Mouse (Mus musculus) midbrain, embryonic 13.5 days (tissue): ENCODE measurements around the gene Hhat. TPM values are rescaled to one million over a fixed set of nuclear protein-coding genes. Genes with fewer than 3 reads are reported as not detected.

ENCODE experiments used
- ATAC-seq: fragments of 200-750 bp; cut with Nextera tagmentation; 2 replicates; pipeline ENCODE4 v1.8.0; 2017; ENCODE audit warnings: mild to moderate bottlenecking, moderate TSS enrichment, moderate library complexity
- H3K27ac ChIP-seq: fragments of 300-500 bp; sonication (generic); 2 replicates; pipeline ENCODE4 v1.5.1; 2015; ENCODE audit warnings: inconsistent platforms, mild to moderate bottlenecking, moderate library complexity
- H3K27me3 ChIP-seq: fragments of 300-500 bp; sonication (generic); 2 replicates; pipeline ENCODE4 v1.6.1; 2015; ENCODE audit warnings: mild to moderate bottlenecking, inconsistent platforms
- H3K36me3 ChIP-seq: fragments of 300-500 bp; sonication (generic); 2 replicates; pipeline ENCODE4 v1.6.1; 2015; ENCODE audit warnings: mild to moderate bottlenecking, inconsistent platforms
- H3K4me1 ChIP-seq: fragments of 300-500 bp; sonication (generic); replicated peaks from 2 replicates; pipeline ENCODE4 v1.6.1; 2015; ENCODE audit warnings: inconsistent platforms
- H3K4me2 ChIP-seq: fragments of 300-500 bp; sonication (generic); replicated peaks from 2 replicates; pipeline ENCODE4 v1.6.1; 2015; ENCODE audit warnings: moderate library complexity, mild to moderate bottlenecking, inconsistent platforms
- H3K4me3 ChIP-seq: fragments of 300-500 bp; sonication (generic); replicated peaks from 2 replicates; pipeline ENCODE4 v1.5.1; 2015; ENCODE audit warnings: mild to moderate bottlenecking, inconsistent platforms
- H3K9ac ChIP-seq: fragments of 300-500 bp; sonication (generic); replicated peaks from 2 replicates; pipeline ENCODE4 v1.6.1; 2015; ENCODE audit warnings: mild to moderate bottlenecking, inconsistent platforms
- H3K9me3 ChIP-seq: fragments of 300-500 bp; sonication (generic); 2 replicates; pipeline ENCODE4 v1.6.1; 2016; ENCODE audit warnings: mild to moderate bottlenecking, inconsistent platforms
- WGBS: fragments of 180-500 bp; shearing (Covaris S2); methylation state at CpG from one replicate; pipeline ENCODE4 v1.1.7; 2015; 5-methylcytosine and 5-hydroxymethylcytosine counted together
- polyA plus RNA-seq: library from polyadenylated mRNA; unstranded; fragments of >200 nt; fragmentation: Nextera tagmentation; extraction: Ambion mirVana; gene quantifications from 2 replicates; pipeline ENCODE4 v1.2.1, GENCODE M21; 2015

Hhat gene
- polyA plus RNA-seq, 1 experiment from 2014 or later: 5.9 TPM

DNA sequence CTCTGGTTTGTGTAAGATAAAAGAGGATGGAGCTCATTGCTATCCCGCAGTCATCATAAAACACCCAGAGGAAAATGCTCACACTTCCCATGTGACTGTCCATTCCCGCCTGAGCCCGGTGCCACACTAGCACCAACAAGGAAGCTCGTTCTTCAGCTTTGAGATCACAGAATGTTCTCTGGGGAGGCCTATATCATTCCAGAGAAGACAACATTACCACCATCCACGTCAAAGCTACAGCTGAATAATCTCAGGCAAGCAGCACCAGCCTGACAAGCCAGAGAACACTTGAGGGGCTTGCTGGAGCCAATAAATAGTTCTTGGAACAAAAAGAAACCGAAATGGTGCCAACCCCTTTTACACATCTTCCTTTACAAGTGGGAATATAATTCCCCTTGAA lies 113.6 kb downstream of the Hhat start:
- WGBS: 86% methylated on average over 6 of the region's 6 CpGs
- Histone ChIP-seq H3K4me1 (no peaks in the 10 kb centered on the region), H3K9ac (no peak overlapping the region), H3K4me2 (no peak overlapping the region), H3K9me3 (no peaks in the 10 kb centered on the region), H3K36me3 (no peaks in the 10 kb centered on the region), H3K27ac (no peak overlapping the region), H3K27me3 (no peaks in the 10 kb centered on the region), H3K4me3 (no peak overlapping the region)
- ATAC-seq: no peak

DNA sequence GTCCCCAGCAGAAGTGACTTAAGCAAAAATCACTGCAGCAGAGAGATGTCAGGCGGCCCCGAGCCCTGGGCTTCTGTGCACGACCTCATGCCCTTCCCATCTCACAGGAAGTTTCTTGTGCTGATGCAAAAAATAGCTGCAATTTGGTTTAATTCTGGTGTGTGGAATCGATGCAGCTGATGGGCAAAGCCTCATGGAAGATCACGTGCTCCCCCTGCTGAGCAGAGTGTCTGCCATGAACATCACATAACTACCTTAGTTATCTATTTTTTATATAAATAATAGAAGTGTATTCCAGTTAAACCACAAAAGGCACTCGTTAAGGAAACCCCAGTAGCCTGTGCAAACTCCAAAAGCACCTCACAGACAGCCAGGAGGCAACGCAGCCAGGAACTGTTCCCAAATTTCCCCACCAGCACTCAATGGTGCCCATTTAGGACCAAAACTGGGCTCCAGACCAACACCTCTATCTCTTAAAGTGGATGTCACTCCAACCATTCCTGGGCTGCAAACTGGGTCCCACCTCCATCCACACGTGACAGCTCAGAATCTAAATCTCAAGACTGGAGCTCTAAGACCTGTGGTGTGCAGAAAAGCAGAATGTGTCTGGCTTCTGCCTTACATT lies 118.9 kb downstream of the Hhat start:
- Histone ChIP-seq H3K4me1 (0 out of 2 replicates have a peak, but pooled peaks cover 4% of the 10 kb centered on the region), H3K4me3 (no peak overlapping the region), H3K4me2 (no peak overlapping the region), H3K36me3 (no peaks in the 10 kb centered on the region), H3K27ac (no peak overlapping the region), H3K9ac (no peak overlapping the region), H3K9me3 (no peaks in the 10 kb centered on the region), H3K27me3 (no peaks in the 10 kb centered on the region)
- no peak for ATAC-seq
- WGBS: 76% methylated on average over 8 of the region's 8 CpGs

GRCm38 (mm10) chr1:192650586-192650985 lies 120.4 kb downstream of the Hhat start:
- no peak overlapping the region for H3K4me3 ChIP-seq
- H3K36me3 ChIP-seq: no peaks in the 10 kb centered on the region
- H3K27ac ChIP-seq: no peak overlapping the region
- 0 out of 2 replicates have a peak, but pooled peaks cover 4% of the 10 kb centered on the region for H3K4me1 ChIP-seq
- H3K27me3 ChIP-seq: no peaks in the 10 kb centered on the region
- no peak overlapping the region for H3K9ac ChIP-seq
- no peak for ATAC-seq
- H3K4me2 ChIP-seq: no peak overlapping the region
- no peaks in the 10 kb centered on the region for H3K9me3 ChIP-seq
- 74% methylated on average over 7 of the region's 7 CpGs for WGBS

GRCm38 (mm10) chr1:192650023-192650422 lies 121.0 kb downstream of the Hhat start:
- ATAC-seq: no peak
- H3K4me1 ChIP-seq: 0 out of 2 replicates have a peak, but pooled peaks cover 4% of the 10 kb centered on the region
- H3K9me3 ChIP-seq: no peaks in the 10 kb centered on the region
- WGBS: 88% methylated on average over 4 of the region's 4 CpGs
- H3K36me3 ChIP-seq: no peaks in the 10 kb centered on the region
- H3K4me3 ChIP-seq: no peak overlapping the region
- no peak overlapping the region for H3K9ac ChIP-seq
- no peak overlapping the region for H3K27ac ChIP-seq
- H3K27me3 ChIP-seq: no peaks in the 10 kb centered on the region
- no peak overlapping the region for H3K4me2 ChIP-seq

GRCm38 (mm10) chr1:192649233-192649632 lies 121.8 kb downstream of the Hhat start:
- Histone ChIP-seq H3K9ac (no peak overlapping the region), H3K4me3 (no peak overlapping the region), H3K4me1 (0 out of 2 replicates have a peak, but pooled peaks cover 4% of the 10 kb centered on the region), H3K9me3 (no peaks in the 10 kb centered on the region), H3K27me3 (no peaks in the 10 kb centered on the region), H3K27ac (no peak overlapping the region), H3K36me3 (no peaks in the 10 kb centered on the region), H3K4me2 (no peak overlapping the region)
- ATAC-seq: no peak
- WGBS: 78% methylated on average over 3 of the region's 3 CpGs

DNA sequence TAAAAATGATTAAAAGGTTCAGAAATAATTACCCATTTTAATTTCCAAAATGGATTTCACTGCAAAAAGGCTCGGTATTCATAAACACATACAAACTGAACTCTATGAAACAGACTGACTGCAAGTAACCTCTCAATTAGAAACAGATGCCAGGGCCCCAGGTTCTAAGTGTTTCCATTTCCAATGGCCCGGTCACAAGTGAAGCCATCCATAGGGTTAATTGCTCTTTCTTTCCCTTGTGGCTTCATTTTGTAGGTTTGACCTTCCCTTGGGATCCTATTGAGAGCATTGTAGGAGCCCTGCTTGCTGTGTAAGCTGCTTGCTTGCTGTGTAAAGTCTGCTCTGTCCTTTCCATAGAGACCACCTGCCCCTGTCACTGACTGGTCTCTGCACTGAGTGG lies 123.7 kb downstream of the Hhat start:
- Histone ChIP-seq H3K36me3 (no peaks in the 10 kb centered on the region), H3K4me3 (no peak overlapping the region), H3K27ac (no peak overlapping the region), H3K4me2 (no peak overlapping the region), H3K4me1 (0 out of 2 replicates have a peak, but pooled peaks cover 4% of the 10 kb centered on the region), H3K27me3 (no peaks in the 10 kb centered on the region), H3K9me3 (no peaks in the 10 kb centered on the region), H3K9ac (no peak overlapping the region)
- WGBS: 63% methylated on average over 2 of the region's 2 CpGs
- ATAC-seq: no peak

DNA sequence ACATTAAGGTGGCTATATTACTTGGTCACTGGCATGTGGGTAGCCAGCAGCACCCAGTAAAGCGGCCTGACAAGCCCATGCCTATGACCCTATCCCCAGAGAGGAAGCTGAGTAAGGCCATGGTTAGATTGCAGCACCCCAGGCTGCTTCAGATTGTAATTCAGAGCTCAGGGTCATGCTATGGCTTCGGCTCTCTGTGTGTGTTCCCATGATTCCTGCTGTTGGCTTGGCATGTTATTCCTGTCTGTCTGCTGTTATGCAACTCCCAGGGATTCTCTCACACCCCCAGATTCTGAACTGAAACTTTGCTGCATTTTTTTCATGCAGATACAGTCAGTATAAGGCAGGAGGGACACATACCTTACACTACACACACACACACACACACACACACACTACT lies 128.9 kb downstream of the Hhat start:
- Histone ChIP-seq H3K9ac (no peak overlapping the region), H3K27ac (no peak overlapping the region), H3K9me3 (no peaks in the 10 kb centered on the region), H3K27me3 (no peaks in the 10 kb centered on the region), H3K4me2 (no peak overlapping the region), H3K36me3 (no peaks in the 10 kb centered on the region), H3K4me3 (no peak overlapping the region), H3K4me1 (peaks cover 3% of the 10 kb centered on the region; the same call in 1 of the 2 replicates)
- no peak for ATAC-seq
- WGBS: 80% methylated on average over 2 of the region's 2 CpGs

GRCm38 (mm10) chr1:192639175-192639574 lies 131.8 kb downstream of the Hhat start:
- no peaks in the 10 kb centered on the region for H3K27me3 ChIP-seq
- no peak for ATAC-seq
- 76% methylated on average over 3 of the region's 3 CpGs for WGBS
- no peak overlapping the region for H3K4me3 ChIP-seq
- H3K27ac ChIP-seq: no peak overlapping the region
- H3K9ac ChIP-seq: no peak overlapping the region
- H3K4me1 ChIP-seq: peaks cover 3% of the 10 kb centered on the region; the same call in 1 of the 2 replicates
- no peak overlapping the region for H3K4me2 ChIP-seq
- no peaks in the 10 kb centered on the region for H3K9me3 ChIP-seq
- H3K36me3 ChIP-seq: no peaks in the 10 kb centered on the region

- 72% methylated on average over 2 of the region's 2 CpGs for WGBS
- Histone ChIP-seq H3K27ac (no peak overlapping the region), H3K9ac (no peak overlapping the region), H3K36me3 (no peaks in the 10 kb centered on the region), H3K9me3 (0 out of 2 replicates have a peak, but pooled peaks cover 3% of the 10 kb centered on the region), H3K4me1 (no peaks in the 10 kb centered on the region), H3K4me2 (no peak overlapping the region), H3K4me3 (no peak overlapping the region), H3K27me3 (no peaks in the 10 kb centered on the region)
- no peak for ATAC-seq
These were observed 149.2 kb downstream of the Hhat start for GRCm38 (mm10) chr1:192621843-192622242.

DNA sequence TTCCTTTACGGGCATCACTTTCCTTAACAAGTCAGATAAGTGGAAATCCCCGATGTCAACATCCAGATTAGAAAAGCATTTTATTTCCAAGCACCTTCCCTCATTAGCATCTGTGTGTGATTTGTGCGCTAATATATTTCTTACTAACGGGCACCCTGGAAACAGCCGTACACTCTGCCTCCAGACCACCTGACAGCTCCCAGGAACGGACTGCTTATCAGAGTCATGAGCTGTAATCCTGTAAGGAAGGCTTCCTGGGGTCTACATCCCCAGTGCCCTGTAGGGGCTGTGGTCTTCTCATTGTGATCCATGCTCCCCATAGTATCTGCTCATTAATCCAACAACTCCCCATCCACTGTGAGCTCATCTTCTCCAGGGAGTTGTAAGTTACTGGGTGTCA lies 157.8 kb downstream of the Hhat start:
- no peak overlapping the region for H3K9ac ChIP-seq
- no peaks in the 10 kb centered on the region for H3K27me3 ChIP-seq
- WGBS: 41% methylated on average over 6 of the region's 6 CpGs
- H3K4me2 ChIP-seq: no peak overlapping the region
- no peaks in the 10 kb centered on the region for H3K36me3 ChIP-seq
- no peaks in the 10 kb centered on the region; the same call in 1 of the 2 replicates for H3K4me1 ChIP-seq
- no peak overlapping the region for H3K4me3 ChIP-seq
- H3K9me3 ChIP-seq: no peaks in the 10 kb centered on the region
- H3K27ac ChIP-seq: no peak overlapping the region
- peak; percentile 62; the same call in 1 of the 2 replicates for ATAC-seq

DNA sequence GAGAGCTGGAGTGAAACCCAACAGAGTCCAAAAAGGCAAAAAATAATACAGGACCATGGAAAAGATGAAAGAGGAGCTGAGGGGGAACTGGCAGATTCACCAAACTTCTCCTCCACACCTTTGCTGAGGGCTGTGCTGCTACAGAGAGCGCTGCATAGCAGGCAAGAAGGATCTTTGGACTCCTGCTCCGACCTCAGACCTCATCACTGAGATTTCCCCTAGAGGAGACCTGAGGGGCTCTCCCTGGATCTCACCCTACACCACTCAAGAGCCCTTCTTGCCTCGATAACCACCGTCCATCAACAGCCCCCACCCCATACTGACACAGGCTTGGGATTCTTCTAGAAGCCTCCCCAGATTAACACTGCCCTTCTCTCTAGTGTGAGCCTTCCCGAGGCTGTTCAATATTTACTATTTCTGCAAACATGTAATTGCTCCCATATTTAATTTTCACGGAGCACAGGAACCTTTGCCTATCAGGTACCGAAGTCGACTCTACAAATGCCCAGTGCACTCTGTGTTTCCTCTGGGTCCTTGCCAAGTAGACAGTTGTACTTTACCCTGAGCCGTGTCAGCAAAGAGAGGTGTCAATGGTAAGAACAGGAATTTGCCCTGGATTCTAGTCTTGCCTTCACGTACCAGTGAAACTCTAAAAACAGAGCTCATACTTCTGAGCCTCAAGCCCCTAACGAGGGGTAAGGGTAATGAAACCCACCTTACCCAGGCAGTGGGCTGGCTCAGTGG lies 158.9 kb downstream of the Hhat start:
- H3K27ac ChIP-seq: no peak overlapping the region

DNA sequence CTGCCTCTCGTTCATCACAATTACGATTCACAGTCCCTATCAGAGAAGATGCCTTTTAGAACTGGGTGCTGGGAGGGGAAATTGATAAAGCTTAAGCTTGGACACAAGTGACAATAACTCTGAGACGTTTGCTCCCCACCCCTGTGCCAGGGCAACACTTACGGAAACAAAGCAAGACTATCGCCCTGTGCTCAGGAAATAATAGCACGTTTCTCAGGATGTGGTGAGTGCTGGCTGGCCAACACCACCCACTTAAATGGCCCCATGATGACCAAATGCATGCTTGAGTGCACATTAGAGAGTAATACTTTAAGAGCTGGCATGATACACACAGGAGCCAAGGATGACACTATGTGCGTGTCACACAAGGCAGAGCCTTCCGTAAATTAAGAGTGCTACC lies 164.1 kb downstream of the Hhat start:
- H3K4me1 ChIP-seq: peaks cover 12% of the 10 kb centered on the region
- H3K9ac ChIP-seq: no peak overlapping the region
- no peak for ATAC-seq
- no peak overlapping the region for H3K4me3 ChIP-seq
- H3K36me3 ChIP-seq: no peaks in the 10 kb centered on the region
- 87% methylated on average over 8 of the region's 8 CpGs for WGBS
- no peak overlapping the region for H3K27ac ChIP-seq
- H3K27me3 ChIP-seq: no peaks in the 10 kb centered on the region
- H3K4me2 ChIP-seq: no peak overlapping the region
- H3K9me3 ChIP-seq: no peaks in the 10 kb centered on the region

More for the DNA sequence above, 158.9 kb downstream of the Hhat start:
- WGBS: 89% methylated on average over 11 of the region's 11 CpGs
- H3K9ac ChIP-seq: no peak overlapping the region
- H3K9me3 ChIP-seq: no peaks in the 10 kb centered on the region
- no peaks in the 10 kb centered on the region for H3K27me3 ChIP-seq
- no peak overlapping the region for H3K4me2 ChIP-seq
- ATAC-seq: no peak
- H3K36me3 ChIP-seq: no peaks in the 10 kb centered on the region
- H3K4me3 ChIP-seq: no peak overlapping the region
- no peaks in the 10 kb centered on the region; the same call in 1 of the 2 replicates for H3K4me1 ChIP-seq
